Comparison of ENCODE assay signal across 20 mouse cellular contexts in genomic region chr4:55699161-55699560, GRCm38 (mm10).
DNase-seq lines count a peak whose midpoint lies in the region; ATAC-seq and TF ChIP-seq lines count a peak whose summit lies in the region.
"Had no signal": no experiment of that assay in that cellular context is flagged by ENCODE, and none has a peak within 500 bp of the region (broad histone marks: within the 10 kb centered on the region; RNA-seq: fewer than 3 reads in every experiment).

No protein-coding gene starts in this region.

- H3K27ac ChIP-seq in heart, embryonic 11.5 days (ENCODE audit: low read depth, low read length), result no peak overlapping the region
- H3K27ac ChIP-seq in ES-E14 (ENCODE audit: insufficient read depth, low read depth, low read length, poor library complexity, severe bottlenecking), result no peak overlapping the region
- H3K27ac ChIP-seq: embryonic facial prominence, embryonic 12.5 days; forebrain, embryonic 13.5 days; forebrain, embryonic 15.5 days had no signal

- ATAC-seq in heart, embryonic 11.5 days (replicated peaks; ENCODE audit: insufficient number of reproducible peaks, low FRiP score, low TSS enrichment), result no peak
- ATAC-seq: forebrain, embryonic 13.5 days; forebrain, embryonic 15.5 days; forebrain, postnatal 0 days had no signal

- DNase-seq in heart, adult 11 months, result peak; percentile 80
- DNase-seq in ES-E14 (ENCODE audit: low read depth, low spot score), result peak; percentile 11
- DNase-seq in ZHBTc4 (ENCODE audit: low read depth, low spot score), result peak; percentile 77
- no peak for DNase-seq in right cerebral cortex, postnatal 36 days (ENCODE audit: low spot score in 2 of 2)
- no peak for DNase-seq in urinary bladder, adult 18-20 months (ENCODE audit: low spot score in 2 of 2)
- DNase-seq: adrenal gland, adult 2 months; adrenal gland, postnatal 10 days; adrenal gland, postnatal 25 days; cerebellum, adult 11 months; cerebellum, adult 18-20 months; cerebellum, adult 8-10 months; cerebellum, adult 9-11 months; cerebellum, postnatal 14 days; cerebellum, postnatal 36 days; embryo, embryonic 11 days; forebrain, postnatal 0 days had no signal

- no peaks in the 10 kb centered on the region for H3K27me3 ChIP-seq in heart, embryonic 11.5 days (ENCODE audit: control insufficient read depth, insufficient read depth, low read length)
- H3K27me3 ChIP-seq: embryonic facial prominence, embryonic 12.5 days; forebrain, embryonic 13.5 days; forebrain, embryonic 15.5 days had no signal

- H3K36me3 ChIP-seq in heart, embryonic 11.5 days (ENCODE audit: control insufficient read depth, insufficient read depth, low read length), result no peaks in the 10 kb centered on the region
- H3K36me3 ChIP-seq in ES-E14 (ENCODE audit: control insufficient read depth, insufficient read depth, low read length, poor library complexity, severe bottlenecking), result no peaks in the 10 kb centered on the region
- H3K36me3 ChIP-seq: embryonic facial prominence, embryonic 12.5 days; forebrain, embryonic 15.5 days had no signal

- no peaks in the 10 kb centered on the region for H3K4me1 ChIP-seq in heart, embryonic 11.5 days (ENCODE audit: control insufficient read depth, insufficient read depth, low read length)
- H3K4me1 ChIP-seq in ES-E14 (ENCODE audit: control insufficient read depth in 2 of 2, insufficient read depth in 2 of 2, low read length in 2 of 2, poor library complexity in 1 of 2), result peaks cover 0 to 4% of the 10 kb centered on the region in 2 experiments; a peak in 1 of 4 replicates
- H3K4me1 ChIP-seq: forebrain, embryonic 15.5 days had no signal

- in situ Hi-C loops in ES-E14 (cut with MboI; ENCODE audit: low sequenced_read_pairs in 2 of 2, unreplicated experiment in 2 of 2), result no loop called here

- 76% methylated on average over 5 of the region's 5 CpGs for WGBS in heart, embryonic 11.5 days (ENCODE audit: insufficient replicate concordance)

- H3K4me3 ChIP-seq in heart, embryonic 11.5 days (ENCODE audit: low read depth, low read length), result no peak overlapping the region
- H3K4me3 ChIP-seq in ES-E14 (ENCODE audit: insufficient read depth in 1 of 2, low read depth in 1 of 2, low read length in 2 of 2, poor library complexity in 1 of 2, severe bottlenecking in 1 of 2), result no peak overlapping the region
- H3K4me3 ChIP-seq: embryonic facial prominence, embryonic 12.5 days; forebrain, embryonic 13.5 days; forebrain, embryonic 15.5 days had no signal

- H3K4me2 ChIP-seq in heart, embryonic 11.5 days, result no peak overlapping the region
- H3K4me2 ChIP-seq: embryonic facial prominence, embryonic 12.5 days; forebrain, embryonic 13.5 days; forebrain, embryonic 15.5 days had no signal

- H3K9ac ChIP-seq in heart, embryonic 11.5 days (ENCODE audit: low read depth, low read length), result no peak overlapping the region
- H3K9ac ChIP-seq in ES-E14 (ENCODE audit: insufficient read depth, low read depth, low read length, poor library complexity, severe bottlenecking), result no peak overlapping the region
- H3K9ac ChIP-seq: embryonic facial prominence, embryonic 12.5 days; forebrain, embryonic 13.5 days; forebrain, embryonic 15.5 days; forebrain, postnatal 0 days had no signal

- no peaks in the 10 kb centered on the region for H3K9me3 ChIP-seq in heart, embryonic 11.5 days (replicated peaks; ENCODE audit: control insufficient read depth, low read length)
- H3K9me3 ChIP-seq in ES-E14 (ENCODE audit: control insufficient read depth, insufficient read depth, low read depth, low read length), result no peaks in the 10 kb centered on the region
- H3K9me3 ChIP-seq: embryonic facial prominence, embryonic 12.5 days; forebrain, embryonic 13.5 days; forebrain, embryonic 15.5 days had no signal

TF ChIP-seq in ES-E14, 5 proteins besides CTCF, POLR2A, EP300 and RAD21:
- TF ChIP-seq ZC3H11A (IDR thresholded peaks at IDR 0.05; ENCODE audit: borderline replicate concordance, low read depth, low read length) (no peak), HCFC1 (IDR thresholded peaks at IDR 0.05; ENCODE audit: borderline replicate concordance, insufficient read depth, low read length) (no peak), ZNF384 (IDR thresholded peaks at IDR 0.05; ENCODE audit: low read depth, low read length) (no peak), MAFK (IDR thresholded peaks at IDR 0.05; ENCODE audit: insufficient read depth, low read depth, low read length) (no peak), CHD2 (IDR thresholded peaks at IDR 0.05; ENCODE audit: low read depth, low read length) (no peak)

Comparison
In these comparisons a context has a peak if more than half of its experiments do, and no peak if none do; other contexts are left out.
1. DNase-seq: peak in heart, adult 11 months (single experiment), ES-E14 (single experiment) and ZHBTc4 (single experiment); none in right cerebral cortex, postnatal 36 days (0 of 2) and urinary bladder, adult 18-20 months (0 of 2).